Mouse (Mus musculus): ENCODE data around the gene Aimp2. TPM values are rescaled to one million over a fixed set of nuclear protein-coding genes. Genes with fewer than 3 reads are reported as not detected.

Aimp2 gene
- polyA plus RNA-seq, 1 experiment from 2014 or later = 81.4 TPM

DNA sequence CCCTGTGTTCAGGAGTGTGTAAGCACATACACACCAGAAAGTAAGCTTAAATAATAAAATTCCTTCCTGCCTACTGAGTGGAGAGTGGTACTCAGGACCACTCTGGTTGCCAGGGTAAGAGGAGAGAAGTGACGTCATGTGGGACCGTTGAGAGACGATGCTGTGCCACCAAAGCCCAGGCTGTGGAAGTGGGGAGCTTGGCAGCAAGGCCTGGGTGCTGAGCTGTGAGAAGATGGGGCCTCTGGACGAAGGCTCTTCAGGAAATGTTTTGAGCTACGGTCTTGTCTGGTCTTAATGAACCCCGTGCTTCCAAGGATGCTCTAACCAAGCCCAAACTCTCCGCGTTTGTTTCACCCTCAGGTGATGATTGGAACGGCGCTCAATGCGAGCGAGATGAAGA is 21.0 kb upstream of the Aimp2 start:
- no peak overlapping the region for H3K9ac ChIP-seq
- H3K4me3 ChIP-seq = no peak overlapping the region
- no peaks in the 10 kb centered on the region for H3K27me3 ChIP-seq
- H3K36me3 ChIP-seq = peaks cover 63% of the 10 kb centered on the region
- no peaks in the 10 kb centered on the region for H3K4me1 ChIP-seq
- no peak overlapping the region for H3K4me2 ChIP-seq (replicated peaks)
- no peaks in the 10 kb centered on the region for H3K9me3 ChIP-seq (replicated peaks)
- no peak for ATAC-seq (ENCODE audit: low FRiP score)
- 97% methylated on average over 12 of the region's 12 CpGs for WGBS
- no peak overlapping the region for H3K27ac ChIP-seq

DNA sequence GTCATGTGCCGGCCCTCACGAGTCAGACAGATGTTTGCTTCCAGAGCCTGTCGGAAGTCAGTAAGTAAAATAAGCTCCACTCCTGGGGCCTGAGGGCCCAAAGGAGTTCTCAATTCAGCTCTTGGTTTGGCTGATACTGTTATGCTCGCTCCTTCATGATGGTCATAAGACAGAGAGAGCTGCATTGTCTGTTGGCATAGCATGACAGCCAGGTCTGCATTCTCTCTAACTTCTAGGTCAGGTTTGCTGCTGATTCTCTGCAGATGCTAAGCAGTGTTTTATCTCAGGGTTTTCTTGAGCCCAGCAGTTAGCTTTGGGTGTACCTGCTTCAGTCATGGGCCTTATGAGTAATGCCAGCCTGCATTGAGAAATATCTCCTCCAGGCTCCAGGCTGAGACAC is 19.6 kb upstream of the Aimp2 start:
- H3K9ac ChIP-seq = no peak overlapping the region
- H3K4me3 ChIP-seq = no peak overlapping the region
- H3K36me3 ChIP-seq = peaks cover 76% of the 10 kb centered on the region
- WGBS = 89% methylated on average over 4 of the region's 4 CpGs
- no peak overlapping the region for H3K27ac ChIP-seq
- H3K4me2 ChIP-seq (replicated peaks) = no peak overlapping the region
- H3K9me3 ChIP-seq (replicated peaks) = no peaks in the 10 kb centered on the region
- no peaks in the 10 kb centered on the region for H3K4me1 ChIP-seq
- ATAC-seq (ENCODE audit: low FRiP score) = no peak
- H3K27me3 ChIP-seq = no peaks in the 10 kb centered on the region

DNA sequence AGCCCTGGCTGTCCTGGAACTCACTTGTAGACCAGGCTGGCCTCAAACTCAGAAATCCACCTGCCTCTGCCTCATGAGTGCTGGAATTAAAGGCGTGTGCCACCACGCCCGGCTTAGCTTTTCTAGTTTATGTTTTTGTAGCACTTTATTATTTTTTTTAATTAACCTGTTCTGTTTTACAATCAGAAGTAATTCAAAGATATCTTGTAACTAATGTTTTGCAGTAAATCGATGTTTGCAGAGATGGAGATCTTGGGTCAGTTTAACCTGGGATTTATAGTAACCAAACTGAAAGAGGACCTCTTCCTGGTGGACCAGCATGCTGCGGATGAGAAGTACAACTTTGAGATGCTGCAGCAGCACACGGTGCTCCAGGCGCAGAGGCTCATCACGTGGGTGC is 18.2 kb upstream of the Aimp2 start, which contains the start of gene Gm42421:
Gene Gm42421, plus strand, starts transcription at position 301 of the 400 bp plus-strand sequence.
- peaks cover 88% of the 10 kb centered on the region for H3K36me3 ChIP-seq
- H3K27me3 ChIP-seq = no peaks in the 10 kb centered on the region
- H3K9ac ChIP-seq = no peak within 1 kb of the TSS
- H3K4me3 ChIP-seq = no peak within 1 kb of the TSS
- H3K27ac ChIP-seq = no peak within 1 kb of the TSS
- no peak within 1 kb of the TSS for H3K4me2 ChIP-seq (replicated peaks)
- 95% methylated on average over 8 of the region's 8 CpGs for whole genome bisulfite sequencing
- no peak for ATAC-seq (ENCODE audit: low FRiP score)
- H3K4me1 ChIP-seq = no peaks in the 10 kb centered on the region
- H3K9me3 ChIP-seq (replicated peaks) = no peaks in the 10 kb centered on the region

DNA sequence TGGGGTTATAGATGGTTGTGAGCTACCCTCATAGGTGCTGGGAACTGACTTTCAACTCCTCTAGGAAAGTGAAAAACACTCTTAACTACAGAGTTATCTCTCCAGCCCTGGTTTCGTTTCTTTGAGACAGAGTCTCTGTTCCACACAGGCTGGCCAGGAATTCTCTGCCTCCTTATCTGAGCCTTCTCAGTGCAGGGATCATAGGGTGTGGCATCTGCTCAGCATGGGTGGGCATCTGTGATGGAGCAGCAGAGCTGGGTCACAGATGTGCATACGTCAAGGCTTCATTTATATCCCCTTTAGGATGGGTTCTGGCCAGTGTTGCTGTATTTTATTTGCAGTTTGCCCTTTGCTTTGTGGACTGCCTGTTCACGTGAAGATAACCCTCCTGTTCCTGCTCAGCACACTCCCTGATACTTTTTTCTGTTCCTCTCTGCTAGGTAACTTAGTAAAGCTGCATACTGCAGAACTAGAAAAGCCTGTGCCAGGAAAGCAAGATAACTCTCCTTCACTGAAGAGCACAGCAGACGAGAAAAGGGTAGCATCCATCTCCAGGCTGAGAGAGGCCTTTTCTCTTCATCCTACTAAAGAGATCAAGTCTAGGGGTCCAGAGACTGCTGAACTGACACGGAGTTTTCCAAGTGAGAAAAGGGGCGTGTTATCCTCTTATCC is 15.3 kb upstream of the Aimp2 start:
- Histone ChIP-seq H3K36me3 (peaks cover 76% of the 10 kb centered on the region), H3K9me3 (replicated peaks) (no peaks in the 10 kb centered on the region), H3K4me3 (no peak overlapping the region), H3K27ac (no peak overlapping the region), H3K4me1 (no peaks in the 10 kb centered on the region), H3K9ac (no peak overlapping the region), H3K4me2 (replicated peaks) (no peak overlapping the region), H3K27me3 (no peaks in the 10 kb centered on the region)
- WGBS = 85% methylated on average over 6 of the region's 6 CpGs
- ATAC-seq (ENCODE audit: low FRiP score) = no peak

DNA sequence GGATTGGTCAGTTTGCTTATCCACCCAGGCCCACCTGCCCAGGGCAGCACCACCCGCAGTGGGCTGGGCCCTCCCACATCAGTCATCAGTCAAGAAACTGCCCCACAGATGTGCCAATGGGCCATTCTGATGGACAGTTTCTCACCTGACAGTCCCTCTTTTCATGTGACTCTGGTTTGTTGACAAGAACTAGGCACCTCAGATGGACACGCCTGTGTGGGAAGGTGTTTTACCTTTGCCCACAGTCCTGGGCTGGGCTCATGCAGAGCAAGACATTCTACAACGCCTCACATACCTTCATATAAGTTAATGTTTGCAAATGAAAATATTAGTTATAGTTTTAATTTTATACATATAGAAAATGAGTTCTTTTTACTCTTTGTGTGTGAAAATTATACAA is 8.5 kb upstream of the Aimp2 start:
- 93% methylated on average over 3 of the region's 3 CpGs for WGBS
- no peaks in the 10 kb centered on the region for H3K27me3 ChIP-seq
- peaks cover 63% of the 10 kb centered on the region for H3K36me3 ChIP-seq

DNA sequence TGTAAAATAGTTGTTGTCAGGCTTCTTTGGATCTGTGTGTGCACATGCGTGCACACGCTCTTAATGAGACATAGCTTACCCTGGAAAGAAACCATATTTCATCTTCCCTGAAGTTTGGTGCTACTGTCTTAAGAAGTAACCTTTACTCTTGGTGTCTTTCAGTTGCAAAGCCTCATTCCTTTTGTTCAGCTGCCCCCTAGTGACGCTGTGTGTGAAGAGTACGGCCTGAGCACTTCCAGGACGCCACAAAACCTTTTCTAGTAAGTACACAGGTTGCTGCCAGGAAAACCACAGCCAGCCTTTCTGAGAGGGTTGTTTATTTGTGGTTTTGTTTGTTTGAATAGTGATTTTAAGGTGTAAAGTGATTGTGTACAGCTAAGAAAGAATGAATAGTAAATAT is 7.8 kb upstream of the Aimp2 start:
- no peaks in the 10 kb centered on the region for H3K4me1 ChIP-seq
- peaks cover 61% of the 10 kb centered on the region for H3K36me3 ChIP-seq
- no peak overlapping the region for H3K4me2 ChIP-seq (replicated peaks)
- H3K9me3 ChIP-seq (replicated peaks) = no peaks in the 10 kb centered on the region
- no peak overlapping the region for H3K27ac ChIP-seq
- no peak for ATAC-seq (ENCODE audit: low FRiP score)
- WGBS = 54% methylated on average over 5 of the region's 5 CpGs
- H3K4me3 ChIP-seq = no peak overlapping the region
- H3K27me3 ChIP-seq = no peaks in the 10 kb centered on the region
- H3K9ac ChIP-seq = no peak overlapping the region

More for the DNA sequence above, 8.5 kb upstream of the Aimp2 start:
- Histone ChIP-seq H3K4me2 (replicated peaks) (no peak overlapping the region), H3K4me1 (no peaks in the 10 kb centered on the region), H3K4me3 (no peak overlapping the region), H3K27ac (no peak overlapping the region), H3K9me3 (replicated peaks) (no peaks in the 10 kb centered on the region), H3K9ac (no peak overlapping the region)
- no peak for ATAC-seq (ENCODE audit: low FRiP score)

DNA sequence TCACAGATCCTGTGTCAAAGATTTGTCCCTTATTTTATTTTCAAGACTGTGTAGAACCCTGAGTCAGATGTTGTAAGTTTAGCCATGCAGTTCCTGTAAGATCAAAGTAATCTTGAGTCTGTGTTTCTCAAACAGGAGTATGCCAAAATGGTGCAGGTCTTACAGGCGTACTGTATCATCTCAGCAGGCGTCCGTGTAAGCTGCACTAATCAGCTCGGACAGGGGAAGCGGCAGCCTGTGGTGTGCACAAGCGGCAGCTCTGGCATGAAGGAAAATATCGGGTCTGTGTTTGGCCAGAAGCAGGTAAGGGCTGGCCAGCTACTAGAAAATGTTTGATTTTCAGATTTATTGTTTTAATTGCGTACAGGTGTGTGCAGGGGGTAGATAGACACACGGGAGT is 6.6 kb upstream of the Aimp2 start:
- Histone ChIP-seq H3K4me3 (no peak overlapping the region), H3K36me3 (peaks cover 55% of the 10 kb centered on the region), H3K27ac (no peak overlapping the region), H3K9ac (no peak overlapping the region), H3K4me2 (replicated peaks) (no peak overlapping the region), H3K4me1 (no peaks in the 10 kb centered on the region), H3K27me3 (no peaks in the 10 kb centered on the region), H3K9me3 (replicated peaks) (no peaks in the 10 kb centered on the region)
- ATAC-seq (ENCODE audit: low FRiP score) = no peak
- WGBS = 92% methylated on average over 9 of the region's 9 CpGs

DNA sequence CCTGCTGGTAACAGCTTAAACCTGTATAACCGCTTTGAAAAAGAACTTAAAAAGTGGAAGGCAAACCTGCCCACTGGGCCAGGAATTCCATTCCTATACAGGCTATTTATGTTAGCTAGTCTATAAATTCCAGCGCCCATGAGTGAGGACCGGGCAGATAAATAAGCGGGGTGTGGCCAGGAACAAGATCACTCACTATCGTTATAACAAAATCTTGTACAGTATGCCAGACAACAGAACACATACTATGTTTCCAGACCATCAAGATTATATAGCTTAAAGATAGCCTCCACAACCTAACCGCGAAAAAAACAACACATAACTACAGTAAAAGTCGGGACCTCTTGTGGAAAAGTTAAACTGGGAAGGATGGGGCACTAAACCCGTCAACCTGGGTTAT is 721 bp downstream of the Aimp2 start:
- peak overlapping the region; percentile 77 for H3K27ac ChIP-seq
- no peaks in the 10 kb centered on the region for H3K9me3 ChIP-seq (replicated peaks)
- H3K9ac ChIP-seq = peak overlapping the region; percentile 64
- H3K4me3 ChIP-seq = peak overlapping the region; percentile 68
- H3K36me3 ChIP-seq = peaks cover 37% of the 10 kb centered on the region
- H3K27me3 ChIP-seq = no peaks in the 10 kb centered on the region
- peaks cover 26% of the 10 kb centered on the region for H3K4me1 ChIP-seq
- ATAC-seq (ENCODE audit: low FRiP score) = no peak
- 3% methylated on average over 9 of the region's 9 CpGs for WGBS
- peak overlapping the region; percentile 80 for H3K4me2 ChIP-seq (replicated peaks)

DNA sequence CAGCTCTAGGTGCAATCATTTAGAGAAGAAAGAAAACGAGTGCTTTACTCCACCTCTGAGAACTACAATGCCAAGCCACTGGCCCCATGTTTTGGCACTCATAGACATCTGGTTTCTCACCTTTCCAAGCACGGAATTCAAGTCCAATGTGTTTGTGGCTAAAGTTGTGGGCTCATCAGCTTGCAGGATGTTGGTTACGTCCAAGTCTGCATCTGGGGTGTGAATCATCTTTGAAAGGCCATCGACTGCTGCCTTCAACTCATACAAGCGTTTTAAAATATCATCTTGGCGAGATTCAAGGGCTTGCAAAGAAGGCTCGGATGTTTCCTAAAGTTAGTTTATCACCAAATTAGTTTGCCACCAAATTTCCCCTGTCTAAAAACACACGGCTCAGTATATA is 3.2 kb downstream of the Aimp2 start:
- Histone ChIP-seq H3K36me3 (peaks cover 56% of the 10 kb centered on the region), H3K4me1 (peaks cover 26% of the 10 kb centered on the region), H3K4me3 (no peak overlapping the region), H3K9ac (no peak overlapping the region), H3K27me3 (no peaks in the 10 kb centered on the region), H3K27ac (no peak overlapping the region), H3K9me3 (replicated peaks) (no peaks in the 10 kb centered on the region), H3K4me2 (replicated peaks) (no peak overlapping the region)
- 88% methylated on average over 8 of the region's 8 CpGs for WGBS
- no peak for ATAC-seq (ENCODE audit: low FRiP score)

DNA sequence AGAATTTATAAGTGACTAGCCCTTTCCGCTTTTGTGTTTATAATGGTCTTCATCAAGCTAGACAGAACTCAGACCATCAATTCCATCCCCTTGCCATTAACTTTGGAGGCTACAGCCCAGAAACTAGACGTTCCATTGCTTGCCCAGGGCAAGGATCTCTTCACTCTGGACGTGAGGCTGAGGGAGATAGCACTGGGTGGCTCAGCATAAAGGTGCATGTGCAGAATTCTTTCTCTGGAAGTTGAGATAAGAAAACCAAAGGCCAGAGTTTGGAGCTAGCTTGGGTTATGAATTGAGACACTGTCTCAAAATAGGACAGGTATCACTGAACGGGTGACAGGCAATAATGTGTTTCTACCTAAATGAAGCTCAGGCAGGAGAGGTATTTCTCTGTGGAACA is 5.8 kb downstream of the Aimp2 start:
- 95% methylated on average over 4 of the region's 4 CpGs for WGBS
- no peak for ATAC-seq (ENCODE audit: low FRiP score)
- no peaks in the 10 kb centered on the region for H3K9me3 ChIP-seq (replicated peaks)
- no peak overlapping the region for H3K4me2 ChIP-seq (replicated peaks)
- peaks cover 82% of the 10 kb centered on the region for H3K36me3 ChIP-seq
- no peaks in the 10 kb centered on the region for H3K27me3 ChIP-seq
- no peak overlapping the region for H3K4me3 ChIP-seq
- H3K9ac ChIP-seq = no peak overlapping the region
- H3K4me1 ChIP-seq = peaks cover 16% of the 10 kb centered on the region
- no peak overlapping the region for H3K27ac ChIP-seq

DNA sequence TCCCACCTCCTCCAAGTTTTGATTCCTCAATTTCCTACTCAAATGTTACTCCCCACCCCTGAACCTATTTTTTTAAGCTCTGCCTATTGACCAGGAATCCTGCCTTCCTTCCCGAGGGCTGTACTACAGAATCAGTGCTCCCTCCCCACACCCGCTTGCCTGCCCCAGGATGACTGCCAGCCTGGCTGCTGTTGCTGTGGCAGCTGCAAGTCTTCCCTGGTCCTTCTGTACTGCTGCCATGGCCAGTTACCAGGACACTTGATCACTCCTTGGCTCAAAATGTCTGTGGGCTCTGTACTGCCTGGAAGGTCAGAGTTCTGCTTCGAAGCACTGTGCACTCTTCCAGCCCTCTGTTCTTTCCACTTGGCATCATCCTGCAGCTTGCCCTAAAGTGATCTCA is 7.5 kb downstream of the Aimp2 start:
- no peak for ATAC-seq (ENCODE audit: low FRiP score)
- no peaks in the 10 kb centered on the region for H3K27me3 ChIP-seq
- H3K27ac ChIP-seq = no peak overlapping the region
- no peak overlapping the region for H3K4me2 ChIP-seq (replicated peaks)
- H3K9ac ChIP-seq = no peak overlapping the region
- H3K9me3 ChIP-seq (replicated peaks) = no peaks in the 10 kb centered on the region
- no peaks in the 10 kb centered on the region for H3K4me1 ChIP-seq
- H3K36me3 ChIP-seq = peaks cover 94% of the 10 kb centered on the region
- no peak overlapping the region for H3K4me3 ChIP-seq
- 86% methylated on average over 3 of the region's 3 CpGs for WGBS

DNA sequence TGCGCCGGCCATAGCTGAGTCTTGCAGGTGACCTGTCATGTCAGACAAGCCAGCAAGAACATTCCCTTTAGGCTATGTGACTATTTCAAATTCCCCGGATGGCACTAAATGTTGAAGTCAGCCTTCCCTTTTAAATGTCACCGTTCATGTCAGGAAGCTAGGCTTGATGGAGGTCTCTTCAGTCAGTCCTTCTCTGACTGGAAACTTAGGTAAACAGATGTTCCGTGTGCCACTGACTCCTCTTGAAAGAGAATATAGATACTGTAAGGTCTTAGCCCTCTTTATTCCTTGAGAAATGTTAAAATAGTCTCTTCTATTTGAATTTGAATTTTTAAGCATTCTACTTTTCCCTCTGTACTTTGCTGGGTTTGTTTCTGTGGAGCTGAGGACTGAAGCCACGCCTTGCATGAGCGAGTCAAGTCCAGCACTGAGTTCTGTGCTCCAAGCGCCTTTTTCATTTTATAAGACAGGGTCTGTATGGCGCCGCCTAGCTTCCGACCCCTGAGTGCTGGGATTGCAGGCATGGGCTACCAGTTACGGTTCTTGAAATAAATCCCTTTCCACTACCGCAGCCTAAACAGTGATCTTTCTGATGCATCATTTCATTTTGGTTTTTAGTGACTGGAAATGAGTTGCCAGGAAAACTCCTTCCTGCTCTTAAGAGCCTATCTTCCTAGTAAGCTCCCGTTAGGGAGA is 11.9 kb downstream of the Aimp2 start, which contains the start of gene Ankrd61:
Gene Ankrd61, minus strand, starts transcription at position 51 of the 696 bp plus-strand sequence.
- Histone ChIP-seq H3K27ac (no peak within 1 kb of the TSS), H3K27me3 (no peaks in the 10 kb centered on the region), H3K4me2 (replicated peaks) (no peak within 1 kb of the TSS), H3K36me3 (peaks cover 88% of the 10 kb centered on the region), H3K9me3 (replicated peaks) (no peaks in the 10 kb centered on the region), H3K4me1 (no peaks in the 10 kb centered on the region), H3K4me3 (no peak within 1 kb of the TSS), H3K9ac (no peak within 1 kb of the TSS)
- no peak for ATAC-seq (ENCODE audit: low FRiP score)
- WGBS = 90% methylated on average over 14 of the region's 14 CpGs

DNA sequence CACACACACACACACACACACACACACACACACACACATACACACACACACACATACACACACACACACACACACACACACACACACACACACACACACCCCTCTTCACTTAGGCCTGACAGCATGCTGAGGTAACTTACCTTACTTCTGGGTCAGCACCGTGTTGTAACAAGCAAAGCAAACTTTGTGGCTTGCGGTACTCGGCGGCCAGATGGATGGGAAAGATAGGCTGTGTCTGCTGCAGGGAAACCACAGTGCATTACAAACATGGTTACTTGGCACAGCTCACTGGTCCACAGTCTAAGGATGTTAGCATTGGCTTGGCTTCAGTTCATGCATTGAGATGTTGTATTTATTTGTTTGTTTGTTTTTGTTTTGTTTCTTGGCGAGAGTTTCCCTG is 16.3 kb downstream of the Aimp2 start:
- Histone ChIP-seq H3K9ac (no peak overlapping the region), H3K27me3 (no peaks in the 10 kb centered on the region), H3K27ac (no peak overlapping the region), H3K4me3 (no peak overlapping the region), H3K4me2 (replicated peaks) (no peak overlapping the region), H3K4me1 (no peaks in the 10 kb centered on the region), H3K36me3 (peaks cover 86% of the 10 kb centered on the region), H3K9me3 (replicated peaks) (no peaks in the 10 kb centered on the region)
- WGBS = 85% methylated on average over 5 of the region's 5 CpGs
- ATAC-seq (ENCODE audit: low FRiP score) = no peak

All from hindbrain, embryonic 12.5 days (tissue).